Mouse (Mus musculus) thymus, postnatal 0 days (tissue): ENCODE data around the gene Fbrs. TPM values are rescaled to one million over a fixed set of nuclear protein-coding genes. Genes with fewer than 3 reads are reported as not detected.
A peak's percentile ranks its signal among the peaks of the same experiment; 100 is the strongest.
"Not testable (repeated sequence)": the region's sequence is repeated elsewhere in the genome, so short reads cannot be mapped to it uniquely, and the experiment has no call there.

Experiments used
- DNase-seq: peaks from one replicate; pipeline ENCODE4 v3.0.0-alpha.2; 2015; ENCODE audit warnings: low spot score
- polyA plus RNA-seq: library from polyadenylated mRNA; unstranded; fragments of >200 nt; fragmentation: Nextera tagmentation; extraction: Ambion mirVana; gene quantifications from 2 replicates; pipeline ENCODE4 v1.2.1, GENCODE M21; 2015

Fbrs gene
- 14.6 and 20.0 TPM in 2 replicates for polyA plus RNA-seq

GRCm38 (mm10) chr7:127478635-127479317, at the start of gene Fbrs:
Fbrs (plus strand) TSS chr7:127479199.
- DNase-seq: peak; percentile 93

GRCm38 (mm10) chr7:127435206-127435605, 43.8 kb upstream of the Fbrs start:
- DNase-seq: no peak

GRCm38 (mm10) chr7:127437724-127438123, 41.3 kb upstream of the Fbrs start:
- DNase-seq: peak; percentile 24

GRCm38 (mm10) chr7:127443976-127444375, 35.0 kb upstream of the Fbrs start:
- no peak for DNase-seq

GRCm38 (mm10) chr7:127448521-127449300, 30.3 kb upstream of the Fbrs start, which contains the start of gene Zfp689:
Zfp689 (minus strand) TSS chr7:127449158.
- peak; percentile 97 for DNase-seq

- no peak for DNase-seq
These were observed 29.0 kb upstream of the Fbrs start for GRCm38 (mm10) chr7:127449966-127450365.

- no peak for DNase-seq
These were observed 25.9 kb upstream of the Fbrs start for GRCm38 (mm10) chr7:127453056-127453455.

- DNase-seq: no peak
These were observed 24.1 kb upstream of the Fbrs start for GRCm38 (mm10) chr7:127454905-127455304.

GRCm38 (mm10) chr7:127458371-127459122, 20.5 kb upstream of the Fbrs start:
- not testable (repeated sequence) for DNase-seq

GRCm38 (mm10) chr7:127459311-127459710, 19.7 kb upstream of the Fbrs start, which contains the start of gene Prr14:
Prr14 (plus strand) TSS chr7:127459611.
- DNase-seq: not testable (repeated sequence)

- no peak for DNase-seq
These were observed 13.8 kb upstream of the Fbrs start for GRCm38 (mm10) chr7:127465191-127465590.

- not testable (repeated sequence) for DNase-seq
These were observed 13.3 kb upstream of the Fbrs start for GRCm38 (mm10) chr7:127465670-127466069.

- no peak for DNase-seq
These were observed 12.4 kb upstream of the Fbrs start for GRCm38 (mm10) chr7:127466606-127467005.

- DNase-seq: peak; percentile 10
These were observed 8.8 kb upstream of the Fbrs start for GRCm38 (mm10) chr7:127470011-127470715.

GRCm38 (mm10) chr7:127470743-127471645, 8.0 kb upstream of the Fbrs start:
- DNase-seq: peak; percentile 96

GRCm38 (mm10) chr7:127471646-127472010, 7.4 kb upstream of the Fbrs start:
- DNase-seq: peak; percentile 38

- DNase-seq: no peak
These were observed 6.9 kb upstream of the Fbrs start for GRCm38 (mm10) chr7:127472060-127472459.

GRCm38 (mm10) chr7:127473705-127474104, 5.3 kb upstream of the Fbrs start:
- DNase-seq: peak; percentile 35

GRCm38 (mm10) chr7:127474378-127475070, 4.5 kb upstream of the Fbrs start:
- DNase-seq: no peak
